ENCODE assay signal across 8 mouse cellular contexts in genomic region chr10:85102247-85103084, GRCm38 (mm10). TPM values are rescaled to one million over a fixed set of nuclear protein-coding genes. Genes with fewer than 3 reads are reported as not detected.
DNase-seq lines count a peak whose midpoint lies in the region; ATAC-seq and TF ChIP-seq lines count a peak whose summit lies in the region.

Gene Fhl4, minus strand, starts transcription at chr10:85102495.
Gene Tmem263, plus strand, starts transcription at chr10:85102627.

- H3K9ac ChIP-seq in forebrain, embryonic 15.5 days (replicated peaks) = peak within 1 kb of the TSS; percentile 95
- peak within 1 kb of the TSS; percentile 84 for H3K9ac ChIP-seq in neural tube, embryonic 14.5 days (replicated peaks; ENCODE audit: low read depth, low read length)

- H3K4me3 ChIP-seq in G1E (ENCODE audit: low read depth, low read length) = peak within 1 kb of the TSS; percentile 88
- peak within 1 kb of the TSS; percentile 100 for H3K4me3 ChIP-seq in forebrain, embryonic 15.5 days
- peak within 1 kb of the TSS; percentile 94 for H3K4me3 ChIP-seq in neural tube, embryonic 14.5 days (ENCODE audit: low read depth, low read length)

- H3K4me2 ChIP-seq in forebrain, embryonic 15.5 days (replicated peaks) = peak within 1 kb of the TSS; percentile 76
- H3K4me2 ChIP-seq in neural tube, embryonic 14.5 days (ENCODE audit: low read depth, low read length) = peak within 1 kb of the TSS; percentile 97

- peak within 1 kb of the TSS; percentile 86 for H3K27ac ChIP-seq in forebrain, embryonic 15.5 days (replicated peaks)
- peak within 1 kb of the TSS; percentile 88 for H3K27ac ChIP-seq in neural tube, embryonic 14.5 days (ENCODE audit: low read depth, low read length)

- peak; percentile 94 for DNase-seq in G1E (ENCODE audit: low spot score)
- DNase-seq in cerebellum, adult 11-12 months = peak; percentile 77
- peak; percentile 75 for DNase-seq in heart, postnatal 25 days (ENCODE audit: low spot score)
- peak; percentile 50 to 78 for DNase-seq in layer of hippocampus, adult 18-20 months (ENCODE audit: low spot score in 2 of 2)
- peak; percentile 75 to 81 for DNase-seq in lung, adult 18-20 months
- peak; percentile 93 for DNase-seq in testis, postnatal 10 days (ENCODE audit: low spot score)

- under 1% methylated on average over 71 of the region's 96 CpGs for WGBS in forebrain, embryonic 15.5 days
- WGBS in neural tube, embryonic 14.5 days = under 1% methylated on average over 60 of the region's 96 CpGs

- H3K9me3 ChIP-seq in G1E (replicated peaks) = no peaks in the 10 kb centered on the region
- no peaks in the 10 kb centered on the region for H3K9me3 ChIP-seq in forebrain, embryonic 15.5 days
- H3K9me3 ChIP-seq in neural tube, embryonic 14.5 days (ENCODE audit: control insufficient read depth, low read length) = no peaks in the 10 kb centered on the region

- peaks cover 4% of the 10 kb centered on the region for H3K36me3 ChIP-seq in G1E (replicated peaks)
- no peaks in the 10 kb centered on the region for H3K36me3 ChIP-seq in forebrain, embryonic 15.5 days
- no peaks in the 10 kb centered on the region for H3K36me3 ChIP-seq in neural tube, embryonic 14.5 days (ENCODE audit: control insufficient read depth, insufficient read depth, low read length)

- intact Hi-C loops in heart, postnatal 25 days (cut with DNase I) = loop anchor here (2.0 to 5.0 kb wide), 2 partner anchors 24 to 85 kb away; partner anchors contain the start of gene Cry1

- H3K27me3 ChIP-seq in G1E (ENCODE audit: insufficient read depth, low read length) = no peaks in the 10 kb centered on the region; the same call in 1 of the 2 replicates
- H3K27me3 ChIP-seq in forebrain, embryonic 15.5 days = no peaks in the 10 kb centered on the region
- no peaks in the 10 kb centered on the region for H3K27me3 ChIP-seq in neural tube, embryonic 14.5 days (ENCODE audit: control insufficient read depth, insufficient read depth, low read length)

- peaks cover 24% of the 10 kb centered on the region for H3K4me1 ChIP-seq in G1E (ENCODE audit: insufficient read depth, low read depth, low read length)
- peaks cover 19% of the 10 kb centered on the region for H3K4me1 ChIP-seq in forebrain, embryonic 15.5 days
- peaks cover 13% of the 10 kb centered on the region for H3K4me1 ChIP-seq in neural tube, embryonic 14.5 days (ENCODE audit: control insufficient read depth, insufficient read depth, low read length)

- no peak for TF ChIP-seq CTCF in G1E (IDR thresholded peaks at IDR 0.05; ENCODE audit: low read depth, low read length)

- ATAC-seq in G1E (ENCODE audit: extremely low read depth, insufficient number of reproducible peaks, low FRiP score, poor library complexity, severe bottlenecking) = peak; percentile 64
- ATAC-seq in forebrain, embryonic 15.5 days (replicated peaks) = peak; percentile 96
- peak; percentile 95 for ATAC-seq in neural tube, embryonic 14.5 days (ENCODE audit: low read depth)

RNA-seq across cellular contexts. Expression of gene Fhl4, which starts in this region (rescaled TPM):
- total RNA-seq in G1E (2014; fragmentation: Nextera tagmentation) = 1.5 and 1.7 TPM in 2 replicates
- 1.6 and 2.0 TPM in 2 replicates for total RNA-seq in G1E (2017)
- 0.04 TPM in 1 of 2 replicates, not detected in the other for polyA plus RNA-seq in G1E (2012)
- polyA plus RNA-seq in forebrain, embryonic 15.5 days (2015; fragmentation: Nextera tagmentation; extraction: Ambion mirVana) = 2.2 and 2.4 TPM in 2 replicates
- total RNA-seq in heart, postnatal 25 days (2021) = under 1 TPM; 0.22 to 0.31 TPM
- total RNA-seq in layer of hippocampus, adult 18-20 months (2021) = 1 to 10 TPM in 1 of 2 experiments, under 1 TPM in 1; 0.56 to 1.3 TPM
- polyA plus RNA-seq in neural tube, embryonic 14.5 days (2014; fragmentation: Nextera tagmentation; extraction: Ambion mirVana) = 2.8 and 3.0 TPM in 2 replicates

RNA-seq across cellular contexts. Expression of gene Tmem263, which starts in this region (rescaled TPM):
- total RNA-seq in G1E (2014; fragmentation: Nextera tagmentation) (40.1 and 41.1 TPM in 2 replicates), G1E (2017) (30.0 and 32.1 TPM in 2 replicates)
- polyA plus RNA-seq in G1E (2012) = 25.2 and 28.5 TPM in 2 replicates
- 57.7 and 62.5 TPM in 2 replicates for polyA plus RNA-seq in forebrain, embryonic 15.5 days (2015; fragmentation: Nextera tagmentation; extraction: Ambion mirVana)
- total RNA-seq in heart, postnatal 25 days (2021) = 10 to 100 TPM; 15.3 to 16.8 TPM
- 10 to 100 TPM; 31.0 to 32.8 TPM for total RNA-seq in layer of hippocampus, adult 18-20 months (2021)
- polyA plus RNA-seq in neural tube, embryonic 14.5 days (2014; fragmentation: Nextera tagmentation; extraction: Ambion mirVana) = 55.4 and 61.4 TPM in 2 replicates

Comparison
In these comparisons a context has a peak if more than half of its experiments do, and no peak if none do; other contexts are left out.
1. Peak in every context shown above with its lines: DNase-seq, ATAC-seq, H3K4me3 ChIP-seq and H3K27ac ChIP-seq.